11 mouse cellular contexts compared by ENCODE assay signal in genomic region chr16:8862336-8862987, GRCm38 (mm10). TPM values are rescaled to one million over a fixed set of nuclear protein-coding genes. Genes with fewer than 3 reads are reported as not detected.
A peak's percentile ranks its signal among the peaks of the same experiment; 100 is the strongest.
DNase-seq lines count a peak whose midpoint lies in the region; TF ChIP-seq lines count a peak whose summit lies in the region.
"Had no signal": no experiment of that assay in that cellular context is flagged by ENCODE, and none has a peak within 500 bp of the region (broad histone marks: within the 10 kb centered on the region; RNA-seq: fewer than 3 reads in every experiment).

No protein-coding gene starts in this region.

- DNase-seq in layer of hippocampus, adult 2 months (ENCODE audit: low spot score in 2 of 2), result no peak
- DNase-seq in layer of hippocampus, adult 11-12 months (ENCODE audit: low spot score), result no peak
- peak; percentile 56 for DNase-seq in adipocyte (ENCODE audit: low spot score)
- DNase-seq in cerebellum, postnatal 36 days, result peak; percentile 58 to 67
- no peak for DNase-seq in ovary, postnatal 14 days (ENCODE audit: low spot score)
- no peak for DNase-seq in right cerebral cortex, adult 18-20 months
- DNase-seq in layer of hippocampus, adult 18-20 months (ENCODE audit: low spot score in 2 of 2), result no peak
- DNase-seq: gastrocnemius, postnatal 36 days; kidney, postnatal 14 days; liver, embryonic 13.5 days had no signal

- H3K4me2 ChIP-seq in myocyte (ENCODE audit: low read depth), result peak overlapping the region; percentile 53
- H3K4me2 ChIP-seq: liver, embryonic 13.5 days had no signal

- H3K27ac ChIP-seq in layer of hippocampus, adult 2 months, result peak overlapping the region; percentile 25; the same call in 1 of the 2 replicates
- H3K27ac ChIP-seq: liver, embryonic 13.5 days had no signal

- peaks cover 20% of the 10 kb centered on the region for H3K36me3 ChIP-seq in myocyte (ENCODE audit: control insufficient read depth, insufficient read depth)

- no peak overlapping the region for H3ac ChIP-seq in myocyte (ENCODE audit: control insufficient read depth, insufficient read length)

- no peaks in the 10 kb centered on the region for H3K27me3 ChIP-seq in myocyte (ENCODE audit: control insufficient read depth, insufficient read depth, insufficient read length)
- H3K27me3 ChIP-seq: liver, embryonic 13.5 days had no signal

- TF ChIP-seq CTCF in layer of hippocampus, adult 2 months (conservative IDR thresholded peaks at IDR 0.05), result no peak

- H3K4me3 ChIP-seq in layer of hippocampus, adult 2 months, result no peak overlapping the region
- H3K4me3 ChIP-seq in myocyte, result no peak overlapping the region
- H3K4me3 ChIP-seq: liver, embryonic 13.5 days had no signal

- peaks cover 13% of the 10 kb centered on the region for H3K79me2 ChIP-seq in myocyte (ENCODE audit: control insufficient read depth, insufficient read depth)

- no peak for TF ChIP-seq POLR2A in myocyte (IDR thresholded peaks at IDR 0.05; ENCODE audit: insufficient read length, low read depth)

TF ChIP-seq in myocyte, 11 proteins besides CTCF, POLR2A, EP300 and RAD21:
- TF ChIP-seq POLR2AphosphoS2 (IDR thresholded peaks at IDR 0.05; ENCODE audit: insufficient read length, low read depth) (peak; percentile 82), SRF (IDR thresholded peaks at IDR 0.05; ENCODE audit: control insufficient read depth, insufficient read length, low read depth) (no peak)

RNA-seq across cellular contexts. Expression of gene 1810013L24Rik, which starts 32.6 kb away (rescaled TPM):
- 100 to 1,000 TPM; 103 to 107 TPM for total RNA-seq in layer of hippocampus, adult 2 months (2021)
- polyA plus RNA-seq in myocyte (2012; fragmentation: generic; extraction: Trizol), result 27.5 TPM
- total RNA-seq in layer of hippocampus, adult 18-20 months (2021), result 100 to 1,000 TPM; 100 to 102 TPM

Comparison
In these comparisons a context has a peak if more than half of its experiments do, and no peak if none do; other contexts are left out.
1. DNase-seq: peak in adipocyte (single experiment) and cerebellum, postnatal 36 days (2 of 2); none in layer of hippocampus, adult 2 months (0 of 2), layer of hippocampus, adult 11-12 months (single experiment), ovary, postnatal 14 days (single experiment), right cerebral cortex, adult 18-20 months (single experiment) and layer of hippocampus, adult 18-20 months (0 of 2).